Mouse (Mus musculus): ENCODE data around the gene Gm27021. TPM values are rescaled to one million over a fixed set of nuclear protein-coding genes. Genes with fewer than 3 reads are reported as not detected.

Gene Gm27021
- polyA plus RNA-seq, 1 experiment from 2014 or later, result 3.4 TPM

DNA sequence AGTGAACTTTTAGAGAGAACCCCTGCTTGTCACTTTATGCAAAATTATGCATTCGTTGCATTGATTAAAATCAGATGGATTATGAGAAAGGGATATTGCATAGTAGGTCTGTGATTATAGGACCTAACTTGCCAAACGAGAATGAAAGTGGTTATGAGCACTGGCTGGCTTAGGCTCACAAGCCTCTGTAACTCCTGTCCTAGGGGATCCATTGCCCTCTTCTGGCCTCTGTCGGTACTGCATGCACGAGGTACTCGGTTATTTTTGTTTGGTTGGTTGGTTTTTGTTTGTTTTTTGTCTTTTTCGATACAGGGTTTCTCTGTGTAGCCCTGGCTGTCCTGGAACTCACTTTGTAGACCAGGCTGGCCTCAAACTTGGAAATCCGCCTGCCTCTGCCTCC is 60.0 kb downstream of the Gm27021 start:
- Histone ChIP-seq H3K4me3 (ENCODE audit: low read depth, low read length) (no peak overlapping the region), H3K9ac (ENCODE audit: low read length) (no peak overlapping the region), H3K27me3 (ENCODE audit: control insufficient read depth, insufficient read depth, low read length) (no peaks in the 10 kb centered on the region), H3K4me1 (ENCODE audit: control insufficient read depth, insufficient read depth, low read length) (peaks cover 1% of the 10 kb centered on the region; the same call in 1 of the 2 replicates), H3K4me2 (no peak overlapping the region), H3K9me3 (ENCODE audit: control insufficient read depth, low read length) (no peaks in the 10 kb centered on the region), H3K36me3 (ENCODE audit: control insufficient read depth, insufficient read depth, low read length) (no peaks in the 10 kb centered on the region), H3K27ac (ENCODE audit: low read depth, low read length) (no peak overlapping the region)
- 16% methylated on average over 7 of the region's 7 CpGs for WGBS
- DNase-seq (ENCODE audit: low spot score, missing footprints) (peak; percentile 97), ATAC-seq (ENCODE audit: low FRiP score) (0 out of 2 replicates have a peak, but pooled peaks have one; percentile 55)

DNA sequence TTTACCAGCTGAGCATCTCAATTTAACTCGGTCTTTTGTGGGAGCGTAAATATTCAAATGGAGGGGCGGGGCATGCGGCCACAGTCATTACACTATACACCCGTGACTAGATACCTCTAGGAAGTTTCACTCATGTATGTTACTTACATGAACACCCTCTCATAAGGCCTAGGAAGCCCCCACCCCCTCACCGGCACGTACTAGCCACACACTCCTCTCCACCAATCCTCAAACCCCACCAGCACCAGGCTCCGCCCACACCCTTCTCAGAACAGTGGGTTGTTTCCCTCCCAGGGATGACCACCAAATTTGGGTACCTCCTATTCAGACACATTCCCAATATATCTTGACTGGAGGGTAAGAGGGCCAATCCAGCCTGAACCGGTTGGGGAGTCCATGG is 60.4 kb downstream of the Gm27021 start:
- H3K9ac ChIP-seq (ENCODE audit: low read length), result no peak overlapping the region
- no peak overlapping the region for H3K4me2 ChIP-seq
- DNase-seq (ENCODE audit: low spot score, missing footprints) (no peak), ATAC-seq (ENCODE audit: low FRiP score) (peak; percentile 21; the same call in 1 of the 2 replicates)
- no peaks in the 10 kb centered on the region for H3K9me3 ChIP-seq (ENCODE audit: control insufficient read depth, low read length)
- peaks cover 5% of the 10 kb centered on the region for H3K4me1 ChIP-seq (ENCODE audit: control insufficient read depth, insufficient read depth, low read length)
- H3K36me3 ChIP-seq (ENCODE audit: control insufficient read depth, insufficient read depth, low read length), result no peaks in the 10 kb centered on the region
- 84% methylated on average over 9 of the region's 9 CpGs for WGBS
- no peak overlapping the region for H3K4me3 ChIP-seq (ENCODE audit: low read depth, low read length)
- H3K27me3 ChIP-seq (ENCODE audit: control insufficient read depth, insufficient read depth, low read length), result no peaks in the 10 kb centered on the region
- H3K27ac ChIP-seq (ENCODE audit: low read depth, low read length), result no peak overlapping the region

DNA sequence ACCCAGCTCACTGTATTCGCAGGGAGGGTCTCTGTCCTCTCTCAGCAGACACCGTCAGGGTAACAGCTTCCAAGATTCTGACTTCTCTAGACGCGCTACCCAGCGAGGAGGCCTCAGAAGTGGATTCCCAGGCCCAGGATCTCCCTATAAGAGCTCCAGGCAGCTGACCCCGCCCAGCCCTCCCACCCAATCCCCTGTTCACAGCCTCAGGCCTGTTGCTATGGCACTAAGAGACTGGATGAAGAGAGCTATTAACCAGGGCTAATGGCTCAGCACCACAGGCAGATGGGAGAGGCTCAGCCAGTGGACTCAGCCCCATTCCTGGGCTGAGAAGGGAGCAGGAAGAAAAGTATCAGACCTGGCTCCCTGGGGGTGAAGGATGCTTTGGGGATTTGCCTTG is 65.2 kb downstream of the Gm27021 start:
- peak; percentile 61 for ATAC-seq (ENCODE audit: low FRiP score)
- no peak for DNase-seq (ENCODE audit: low spot score, missing footprints)
- Histone ChIP-seq H3K9ac (ENCODE audit: low read length) (no peak overlapping the region), H3K4me3 (ENCODE audit: low read depth, low read length) (no peak overlapping the region), H3K27me3 (ENCODE audit: control insufficient read depth, insufficient read depth, low read length) (0 out of 2 replicates have a peak, but pooled peaks cover 2% of the 10 kb centered on the region), H3K4me2 (no peak overlapping the region), H3K4me1 (ENCODE audit: control insufficient read depth, insufficient read depth, low read length) (peaks cover 13% of the 10 kb centered on the region), H3K9me3 (ENCODE audit: control insufficient read depth, low read length) (no peaks in the 10 kb centered on the region), H3K27ac (ENCODE audit: low read depth, low read length) (no peak overlapping the region), H3K36me3 (ENCODE audit: control insufficient read depth, insufficient read depth, low read length) (no peaks in the 10 kb centered on the region)
- 36% methylated on average over 6 of the region's 6 CpGs for WGBS

DNA sequence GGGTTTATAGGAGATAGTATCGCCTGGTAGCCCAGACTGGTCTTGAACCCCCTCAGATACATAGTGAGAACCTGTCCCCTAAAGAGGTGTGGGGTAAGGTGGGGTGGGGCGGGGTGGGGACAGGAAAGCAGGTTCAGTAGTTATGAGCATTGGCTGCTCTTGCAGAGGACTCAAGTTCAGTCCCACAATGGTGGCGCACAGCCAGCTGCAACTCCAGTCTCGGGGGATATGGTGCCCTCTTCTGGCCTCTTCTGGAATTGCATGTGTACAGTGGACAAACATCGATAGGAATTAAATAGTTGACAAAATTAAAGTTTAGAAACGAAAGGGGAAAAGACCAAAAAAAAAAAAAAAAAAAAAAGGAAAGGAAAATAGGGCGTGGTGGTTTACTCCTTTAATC is 68.4 kb downstream of the Gm27021 start:
- no peak overlapping the region for H3K4me3 ChIP-seq (ENCODE audit: low read depth, low read length)
- H3K4me1 ChIP-seq (ENCODE audit: control insufficient read depth, insufficient read depth, low read length), result peaks cover 13% of the 10 kb centered on the region
- H3K27ac ChIP-seq (ENCODE audit: low read depth, low read length), result no peak overlapping the region
- H3K9me3 ChIP-seq (ENCODE audit: control insufficient read depth, low read length), result 0 out of 2 replicates have a peak, but pooled peaks cover 1% of the 10 kb centered on the region
- no peaks in the 10 kb centered on the region for H3K36me3 ChIP-seq (ENCODE audit: control insufficient read depth, insufficient read depth, low read length)
- DNase-seq (ENCODE audit: low spot score, missing footprints) (peak; percentile 92), ATAC-seq (ENCODE audit: low FRiP score) (no peak)
- 52% methylated on average over 7 of the region's 7 CpGs for WGBS
- no peak overlapping the region for H3K4me2 ChIP-seq
- 0 out of 2 replicates have a peak, but pooled peaks cover 2% of the 10 kb centered on the region for H3K27me3 ChIP-seq (ENCODE audit: control insufficient read depth, insufficient read depth, low read length)
- no peak overlapping the region for H3K9ac ChIP-seq (ENCODE audit: low read length)

DNA sequence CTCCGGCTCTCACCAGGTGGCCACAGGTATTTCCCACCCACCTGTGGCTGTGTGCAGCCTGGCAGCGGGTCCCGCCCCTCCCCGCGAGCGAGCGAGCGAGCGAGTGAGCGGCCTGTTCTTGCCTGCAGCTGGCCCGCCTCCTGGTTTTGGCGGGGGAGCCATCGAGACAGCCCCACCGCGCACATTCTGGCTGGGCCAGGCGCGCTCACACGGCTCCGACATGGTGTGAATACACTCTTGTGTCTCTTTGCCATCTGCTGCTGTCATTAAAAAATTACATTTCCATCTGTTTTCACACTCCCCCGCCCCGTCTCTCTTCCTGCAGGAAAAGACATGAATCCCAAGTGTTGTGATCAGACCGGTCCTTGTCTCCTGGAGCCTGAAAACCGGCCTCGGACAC is 69.3 kb downstream of the Gm27021 start:
- WGBS, result 36% methylated on average over 24 of the region's 24 CpGs
- DNase-seq (ENCODE audit: low spot score, missing footprints), result no peak
- no peak overlapping the region for H3K4me2 ChIP-seq
- no peak overlapping the region for H3K4me3 ChIP-seq (ENCODE audit: low read depth, low read length)
- H3K9me3 ChIP-seq (ENCODE audit: control insufficient read depth, low read length), result 0 out of 2 replicates have a peak, but pooled peaks cover 2% of the 10 kb centered on the region
- peaks cover 13% of the 10 kb centered on the region for H3K4me1 ChIP-seq (ENCODE audit: control insufficient read depth, insufficient read depth, low read length)
- no peak overlapping the region for H3K27ac ChIP-seq (ENCODE audit: low read depth, low read length)
- ATAC-seq (ENCODE audit: low FRiP score), result no peak
- H3K27me3 ChIP-seq (ENCODE audit: control insufficient read depth, insufficient read depth, low read length), result 0 out of 2 replicates have a peak, but pooled peaks cover 2% of the 10 kb centered on the region
- no peak overlapping the region for H3K9ac ChIP-seq (ENCODE audit: low read length)
- H3K36me3 ChIP-seq (ENCODE audit: control insufficient read depth, insufficient read depth, low read length), result no peaks in the 10 kb centered on the region

DNA sequence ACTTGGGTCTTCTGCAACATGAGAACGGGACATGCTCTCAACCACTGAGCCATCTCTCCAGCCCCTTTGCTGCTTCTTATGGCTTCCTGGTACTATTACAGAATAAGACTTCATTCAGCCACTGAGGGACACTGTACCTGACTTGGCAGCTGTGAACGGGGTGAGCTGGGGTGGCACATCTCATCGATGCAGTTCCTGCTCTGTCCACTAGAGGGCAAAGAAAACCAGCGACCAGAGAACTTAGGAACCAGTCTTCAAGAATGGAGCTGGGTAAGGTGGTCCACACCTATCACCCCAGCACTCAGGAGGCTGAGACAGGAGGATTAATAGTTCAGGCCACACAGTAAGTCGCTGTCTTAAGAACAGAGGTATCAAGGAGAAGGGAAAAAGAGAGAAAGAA is 71.9 kb downstream of the Gm27021 start:
- 0 out of 2 replicates have a peak, but pooled peaks cover 2% of the 10 kb centered on the region for H3K9me3 ChIP-seq (ENCODE audit: control insufficient read depth, low read length)
- DNase-seq (ENCODE audit: low spot score, missing footprints) (peak; percentile 98), ATAC-seq (ENCODE audit: low FRiP score) (no peak)
- H3K4me2 ChIP-seq, result no peak overlapping the region
- WGBS, result 12% methylated on average over 5 of the region's 5 CpGs
- 0 out of 2 replicates have a peak, but pooled peaks cover 2% of the 10 kb centered on the region for H3K27me3 ChIP-seq (ENCODE audit: control insufficient read depth, insufficient read depth, low read length)
- H3K27ac ChIP-seq (ENCODE audit: low read depth, low read length), result no peak overlapping the region
- no peak overlapping the region for H3K4me3 ChIP-seq (ENCODE audit: low read depth, low read length)
- peaks cover 3% of the 10 kb centered on the region; the same call in 1 of the 2 replicates for H3K4me1 ChIP-seq (ENCODE audit: control insufficient read depth, insufficient read depth, low read length)
- H3K36me3 ChIP-seq (ENCODE audit: control insufficient read depth, insufficient read depth, low read length), result no peaks in the 10 kb centered on the region
- H3K9ac ChIP-seq (ENCODE audit: low read length), result no peak overlapping the region

DNA sequence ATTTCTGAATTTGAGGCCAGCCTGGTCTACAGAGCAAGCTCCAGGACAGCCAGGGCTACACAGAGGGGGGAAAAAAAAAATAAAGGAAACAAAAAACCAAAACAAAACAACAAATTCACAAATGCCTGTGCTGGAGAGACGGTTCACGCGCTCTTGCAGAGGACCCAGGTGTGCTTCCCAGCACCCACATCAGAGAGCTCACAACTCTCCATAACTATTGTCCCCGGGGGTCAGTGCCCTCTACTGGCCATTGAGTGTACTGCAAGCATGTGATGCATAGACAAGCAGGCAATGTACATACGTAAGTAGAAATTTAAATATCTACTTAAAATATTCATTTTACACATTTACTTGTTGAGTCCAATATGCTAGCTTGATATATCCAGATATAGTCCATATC is 73.3 kb downstream of the Gm27021 start:
- Histone ChIP-seq H3K4me3 (ENCODE audit: low read depth, low read length) (no peak overlapping the region), H3K4me2 (no peak overlapping the region), H3K27ac (ENCODE audit: low read depth, low read length) (no peak overlapping the region), H3K4me1 (ENCODE audit: control insufficient read depth, insufficient read depth, low read length) (peaks cover 9% of the 10 kb centered on the region), H3K36me3 (ENCODE audit: control insufficient read depth, insufficient read depth, low read length) (no peaks in the 10 kb centered on the region), H3K9me3 (ENCODE audit: control insufficient read depth, low read length) (0 out of 2 replicates have a peak, but pooled peaks cover 2% of the 10 kb centered on the region), H3K9ac (ENCODE audit: low read length) (no peak overlapping the region), H3K27me3 (ENCODE audit: control insufficient read depth, insufficient read depth, low read length) (0 out of 2 replicates have a peak, but pooled peaks cover 2% of the 10 kb centered on the region)
- no peak for DNase-seq (ENCODE audit: low spot score, missing footprints)
- WGBS, result 87% methylated on average over 5 of the region's 5 CpGs
- ATAC-seq (ENCODE audit: low FRiP score), result no peak

DNA sequence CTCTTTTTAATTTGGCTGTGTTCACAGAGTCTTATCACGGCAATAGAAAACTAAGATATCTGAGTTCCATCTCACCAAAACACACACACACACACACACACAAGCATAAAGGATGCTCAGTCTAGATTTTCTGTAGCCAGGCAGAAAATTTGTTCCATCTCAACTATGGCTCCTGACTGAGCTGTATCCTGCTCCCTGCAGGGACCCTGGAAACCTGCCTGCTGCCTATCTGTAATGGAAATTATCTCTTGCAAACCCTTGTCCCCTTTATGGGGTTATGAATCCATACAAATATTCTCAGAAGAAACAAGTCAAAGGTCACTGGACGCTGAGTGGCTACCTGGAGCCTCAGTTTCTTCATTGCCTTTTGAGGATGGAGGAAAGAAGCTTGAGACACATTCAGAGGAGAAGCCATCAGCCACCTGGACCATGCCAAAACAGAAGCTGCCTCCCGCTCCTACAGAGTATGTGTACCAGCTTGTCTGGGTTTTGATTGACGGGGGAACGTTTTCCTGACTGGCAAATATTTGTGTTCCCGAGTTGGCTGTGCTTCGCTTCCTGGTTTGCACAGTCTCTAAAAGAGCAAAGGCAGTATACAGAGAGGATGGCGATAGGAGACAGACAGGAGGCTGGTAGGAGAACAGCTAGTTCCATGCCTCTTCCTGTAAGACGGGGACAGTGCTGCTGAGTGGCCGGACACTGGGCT is 76.1 kb downstream of the Gm27021 start:
- no peak overlapping the region for H3K4me3 ChIP-seq (ENCODE audit: low read depth, low read length)
- ATAC-seq (ENCODE audit: low FRiP score) (no peak), DNase-seq (ENCODE audit: low spot score, missing footprints) (no peak)
- WGBS, result 85% methylated on average over 10 of the region's 10 CpGs
- peaks cover 8% of the 10 kb centered on the region for H3K4me1 ChIP-seq (ENCODE audit: control insufficient read depth, insufficient read depth, low read length)
- no peak overlapping the region for H3K4me2 ChIP-seq
- H3K27ac ChIP-seq (ENCODE audit: low read depth, low read length), result no peak overlapping the region
- 0 out of 2 replicates have a peak, but pooled peaks cover 2% of the 10 kb centered on the region for H3K9me3 ChIP-seq (ENCODE audit: control insufficient read depth, low read length)
- no peak overlapping the region for H3K9ac ChIP-seq (ENCODE audit: low read length)
- no peaks in the 10 kb centered on the region for H3K36me3 ChIP-seq (ENCODE audit: control insufficient read depth, insufficient read depth, low read length)
- H3K27me3 ChIP-seq (ENCODE audit: control insufficient read depth, insufficient read depth, low read length), result no peaks in the 10 kb centered on the region

DNA sequence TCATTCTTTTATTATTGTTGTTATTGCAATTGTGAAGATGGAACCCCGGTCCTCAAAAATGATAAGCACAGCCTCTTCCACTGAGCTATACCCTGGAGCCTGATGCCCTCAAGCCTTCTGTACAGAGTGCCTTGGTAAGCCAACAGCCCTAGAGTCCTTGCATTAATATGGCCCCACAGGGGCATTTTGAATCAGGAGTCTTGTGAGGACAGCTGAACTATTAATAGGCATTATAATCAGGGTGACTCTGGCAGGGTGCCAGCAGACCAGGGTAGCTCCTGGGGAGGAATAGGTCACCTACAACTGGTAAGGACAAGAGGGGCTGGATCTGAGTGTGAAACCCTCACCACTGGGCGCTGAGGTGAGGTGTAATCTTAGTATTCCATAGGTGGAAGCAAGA is 78.0 kb downstream of the Gm27021 start:
- 57% methylated on average over 2 of the region's 2 CpGs for WGBS
- 0 out of 2 replicates have a peak, but pooled peaks cover 2% of the 10 kb centered on the region for H3K9me3 ChIP-seq (ENCODE audit: control insufficient read depth, low read length)
- H3K36me3 ChIP-seq (ENCODE audit: control insufficient read depth, insufficient read depth, low read length), result no peaks in the 10 kb centered on the region; the same call in 1 of the 2 replicates
- ATAC-seq (ENCODE audit: low FRiP score) (no peak), DNase-seq (ENCODE audit: low spot score, missing footprints) (no peak)
- H3K9ac ChIP-seq (ENCODE audit: low read length), result peak overlapping the region; percentile 46
- no peaks in the 10 kb centered on the region for H3K27me3 ChIP-seq (ENCODE audit: control insufficient read depth, insufficient read depth, low read length)
- no peak overlapping the region for H3K27ac ChIP-seq (ENCODE audit: low read depth, low read length)
- peak overlapping the region; percentile 49 for H3K4me2 ChIP-seq
- H3K4me1 ChIP-seq (ENCODE audit: control insufficient read depth, insufficient read depth, low read length), result peaks cover 8% of the 10 kb centered on the region
- H3K4me3 ChIP-seq (ENCODE audit: low read depth, low read length), result peak overlapping the region; percentile 38
